Mouse (Mus musculus): Measurements from ENCODE around the gene Ascl1.

GRCm38 (mm10) chr10:87449368-87449767 is 44.1 kb downstream of the Ascl1 start:
- no peak for TF ChIP-seq CTCF (IDR thresholded peaks at IDR 0.05; ENCODE audit: borderline replicate concordance, insufficient read depth, low read length)
- TF ChIP-seq POLR2A (IDR thresholded peaks at IDR 0.05; ENCODE audit: low read depth, low read length): no peak

All from embryonic fibroblast, embryonic 13.5 days (primary cell).